15 mouse cellular contexts compared by ENCODE assay signal in the genomic region with DNA sequence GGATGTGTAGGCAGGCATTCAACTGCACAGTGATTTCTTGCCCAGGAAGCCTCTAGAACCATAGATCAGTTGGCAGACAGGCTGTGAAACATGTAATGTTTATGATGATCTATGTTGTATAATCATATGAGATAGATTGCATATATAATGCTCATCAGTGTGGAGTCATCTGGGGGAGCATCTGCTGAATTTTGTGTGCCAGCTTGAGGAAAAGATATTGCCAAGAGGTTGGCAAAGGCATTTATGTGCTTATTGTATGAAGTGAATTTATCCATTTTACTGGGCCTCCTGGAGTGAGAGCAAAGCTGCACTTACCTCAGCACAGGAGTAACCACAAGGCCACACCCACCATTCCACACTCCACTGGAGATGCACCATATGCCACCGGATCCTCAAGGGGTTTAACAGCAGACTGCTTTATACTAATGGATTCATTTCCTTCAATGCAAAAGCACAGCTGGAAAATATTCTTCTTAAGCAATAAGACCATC.
A peak's percentile ranks its signal among the peaks of the same experiment; 100 is the strongest.
DNase-seq lines count a peak whose midpoint lies in the region; ATAC-seq lines count a peak whose summit lies in the region.
"Had no signal": no experiment of that assay in that cellular context is flagged by ENCODE, and none has a peak within 500 bp of the region (broad histone marks: within the 10 kb centered on the region; RNA-seq: fewer than 3 reads in every experiment).

No protein-coding gene starts in this region.

- no peaks in the 10 kb centered on the region for H3K9me3 ChIP-seq in lung, embryonic 16.5 days (ENCODE audit: control insufficient read depth, low read length)
- no peaks in the 10 kb centered on the region for H3K9me3 ChIP-seq in forebrain, embryonic 16.5 days (ENCODE audit: control insufficient read depth, low read length)
- H3K9me3 ChIP-seq: midbrain, embryonic 12.5 days had no signal

- no peaks in the 10 kb centered on the region for H3K4me1 ChIP-seq in lung, embryonic 16.5 days (replicated peaks; ENCODE audit: control insufficient read depth, insufficient read depth, low read length)
- H3K4me1 ChIP-seq in forebrain, embryonic 16.5 days (replicated peaks; ENCODE audit: control insufficient read depth, insufficient read depth, low read length) = peaks cover 2% of the 10 kb centered on the region; the same call in 1 of the 2 replicates
- H3K4me1 ChIP-seq: midbrain, embryonic 12.5 days had no signal

- intact Hi-C loops in left cerebral cortex, postnatal 36 days (cut with DNase I) = no loop called here

- H3K4me2 ChIP-seq in lung, embryonic 16.5 days (ENCODE audit: low read depth, low read length) = no peak overlapping the region
- no peak overlapping the region for H3K4me2 ChIP-seq in forebrain, embryonic 16.5 days (ENCODE audit: low read length)
- H3K4me2 ChIP-seq: midbrain, embryonic 12.5 days had no signal

- peak; percentile 8 to 48 for DNase-seq in frontal cortex, postnatal 36 days (ENCODE audit: low spot score in 2 of 2)
- no peak for DNase-seq in frontal cortex, postnatal 25 days (ENCODE audit: low spot score in 2 of 2)
- DNase-seq in lung, postnatal 36 days = no peak
- peak; percentile 10 to 23 for DNase-seq in left cerebral cortex, postnatal 36 days (ENCODE audit: low spot score in 2 of 2)
- DNase-seq: adrenal gland, postnatal 25 days; cerebellum, adult 18-20 months; gastrocnemius, postnatal 10 days; thymus, adult 2 months had no signal

- no peaks in the 10 kb centered on the region for H3K27me3 ChIP-seq in lung, embryonic 16.5 days (ENCODE audit: control insufficient read depth, insufficient read depth, low read depth, low read length)
- H3K27me3 ChIP-seq in forebrain, embryonic 16.5 days (replicated peaks; ENCODE audit: control insufficient read depth, insufficient read depth, low read length) = no peaks in the 10 kb centered on the region
- H3K27me3 ChIP-seq: midbrain, embryonic 12.5 days had no signal

- no peak overlapping the region for H3K9ac ChIP-seq in lung, embryonic 16.5 days (ENCODE audit: low read length)
- H3K9ac ChIP-seq in forebrain, embryonic 16.5 days (replicated peaks; ENCODE audit: low read depth, low read length) = no peak overlapping the region
- H3K9ac ChIP-seq: midbrain, embryonic 12.5 days had no signal

- peak; percentile 77 for ATAC-seq in lung, embryonic 16.5 days (ENCODE audit: low read depth)
- peak; percentile 82 for ATAC-seq in forebrain, embryonic 16.5 days
- ATAC-seq in megakaryocyte-erythroid progenitor cell, adult 5-6 weeks (replicated peaks; ENCODE audit: low FRiP score, low TSS enrichment, poor library complexity, severe bottlenecking) = no peak
- ATAC-seq: CD4-positive, CD25-positive, alpha-beta regulatory T cell, adult 4 months; intestine, postnatal 0 days; Patski had no signal

- H3K36me3 ChIP-seq in lung, embryonic 16.5 days (ENCODE audit: control insufficient read depth, insufficient read depth, low read length) = no peaks in the 10 kb centered on the region
- no peaks in the 10 kb centered on the region for H3K36me3 ChIP-seq in forebrain, embryonic 16.5 days (ENCODE audit: control insufficient read depth, insufficient read depth)
- H3K36me3 ChIP-seq: midbrain, embryonic 12.5 days had no signal

- 21% methylated on average over 1 of the region's 1 CpGs for WGBS in lung, embryonic 16.5 days
- WGBS in forebrain, embryonic 16.5 days = 52% methylated on average over 1 of the region's 1 CpGs

- H3K4me3 ChIP-seq in lung, embryonic 16.5 days (ENCODE audit: low read length) = no peak overlapping the region
- H3K4me3 ChIP-seq in forebrain, embryonic 16.5 days (replicated peaks; ENCODE audit: low read length) = no peak overlapping the region
- H3K4me3 ChIP-seq: midbrain, embryonic 12.5 days had no signal

- H3K27ac ChIP-seq in lung, embryonic 16.5 days (ENCODE audit: low read length) = no peak overlapping the region
- H3K27ac ChIP-seq in forebrain, embryonic 16.5 days (ENCODE audit: low read length) = no peak overlapping the region
- H3K27ac ChIP-seq: midbrain, embryonic 12.5 days had no signal

Comparison
In these comparisons a context has a peak if more than half of its experiments do, and no peak if none do; other contexts are left out.
1. DNase-seq: peak in frontal cortex, postnatal 36 days (2 of 2) and left cerebral cortex, postnatal 36 days (2 of 2); none in frontal cortex, postnatal 25 days (0 of 2) and lung, postnatal 36 days (single experiment).